Mouse (Mus musculus) cortical plate, adult 2 months (tissue): ENCODE data around the gene Stk36.

Source experiments
- CTCF ChIP-seq: fragments of 200-500 bp; IDR thresholded peaks from 2 replicates; pipeline ENCODE4 v1.5.1; 2011; ENCODE audit warnings: mild to moderate bottlenecking, control low read depth, low read length; ENCODE audit not compliant: insufficient read depth; ENCODE audit errors: extremely low read depth
- POLR2A ChIP-seq: fragments of 200-500 bp; IDR thresholded peaks from 2 replicates; pipeline ENCODE4 v1.6.1; 2011; ENCODE audit warnings: mild to moderate bottlenecking, low read length, control low read depth; ENCODE audit not compliant: insufficient read depth; ENCODE audit errors: extremely low read depth

GRCm38 (mm10) chr1:74626076-74626475, 24.8 kb downstream of the Stk36 start:
- no peak for TF ChIP-seq CTCF
- no peak for TF ChIP-seq POLR2A
